Mouse (Mus musculus) liver, embryonic 15.5 days (tissue): ENCODE data around the gene Defa21. TPM values are rescaled to one million over a fixed set of nuclear protein-coding genes. Genes with fewer than 3 reads are reported as not detected.

Experiments used
- polyA plus RNA-seq: library from polyadenylated mRNA; unstranded; fragments of >200 nt; fragmentation: Nextera tagmentation; extraction: Ambion mirVana; gene quantifications from 2 replicates; pipeline ENCODE4 v1.2.1, GENCODE M21; 2015

The Defa21 gene
- polyA plus RNA-seq, 1 experiment from 2014 or later: not detected

Other genes starting within 250 kb of the Defa21 start
- not detected in 2 replicates for gene Defb33, start 132.9 kb upstream of the Defa21 start, polyA plus RNA-seq
- gene Gm15056, start 122.9 kb upstream of the Defa21 start, polyA plus RNA-seq: not detected in 2 replicates
- gene Gm6040, start 103.5 kb upstream of the Defa21 start, polyA plus RNA-seq: not detected in 2 replicates
- not detected in 2 replicates for gene AY761185, start 80.8 kb upstream of the Defa21 start, polyA plus RNA-seq
- not detected in 2 replicates for gene Defa23, start 29.5 kb downstream of the Defa21 start, polyA plus RNA-seq
- gene Defa35, start 39.5 kb downstream of the Defa21 start, polyA plus RNA-seq: not detected in 2 replicates
- gene Defa25, start 58.9 kb downstream of the Defa21 start, polyA plus RNA-seq: not detected in 2 replicates
- not detected in 2 replicates for gene Gm14851, start 70.5 kb downstream of the Defa21 start, polyA plus RNA-seq
- not detected in 2 replicates for gene Defa30, start 109.1 kb downstream of the Defa21 start, polyA plus RNA-seq
- not detected in 2 replicates for gene Defa22, start 136.7 kb downstream of the Defa21 start, polyA plus RNA-seq
- gene Defa31, start 166.1 kb downstream of the Defa21 start, polyA plus RNA-seq: not detected in 2 replicates
- gene Gm15293, start 176.0 kb downstream of the Defa21 start, polyA plus RNA-seq: not detected in 2 replicates
- not detected in 2 replicates for gene Gm15292, start 224.2 kb downstream of the Defa21 start, polyA plus RNA-seq